Mouse (Mus musculus): Measurements from ENCODE around the gene Insyn1.

The Insyn1 gene

GRCm38 (mm10) chr9:58487851-58488801 lies at the start of gene Insyn1:
Insyn1 (plus strand) TSS chr9:58488603.
- peak; percentile 37 for DNase-seq

- no peak for DNase-seq
Measured at GRCm38 (mm10) chr9:58438921-58439396, 49.4 kb upstream of the Insyn1 start.

- peak; percentile 23 for DNase-seq
Measured at GRCm38 (mm10) chr9:58440100-58440499, 48.3 kb upstream of the Insyn1 start.

- no peak for DNase-seq
Measured at GRCm38 (mm10) chr9:58440614-58441013, 47.8 kb upstream of the Insyn1 start.

- no peak for DNase-seq
Measured at GRCm38 (mm10) chr9:58441351-58442104, 46.9 kb upstream of the Insyn1 start.

- no peak for DNase-seq
Measured at GRCm38 (mm10) chr9:58442105-58443010, 46.0 kb upstream of the Insyn1 start.

GRCm38 (mm10) chr9:58443061-58443460 lies 45.3 kb upstream of the Insyn1 start:
- no peak for DNase-seq

GRCm38 (mm10) chr9:58446829-58447228 lies 41.6 kb upstream of the Insyn1 start:
- no peak for DNase-seq

GRCm38 (mm10) chr9:58447997-58448595 lies 40.3 kb upstream of the Insyn1 start:
- no peak for DNase-seq

- no peak for DNase-seq
Measured at GRCm38 (mm10) chr9:58449526-58449925, 38.9 kb upstream of the Insyn1 start.

GRCm38 (mm10) chr9:58453791-58454378 lies 34.5 kb upstream of the Insyn1 start:
- DNase-seq, result no peak

GRCm38 (mm10) chr9:58454886-58455285 lies 33.5 kb upstream of the Insyn1 start:
- DNase-seq, result no peak

- no peak for DNase-seq
Measured at GRCm38 (mm10) chr9:58455798-58456197, 32.6 kb upstream of the Insyn1 start.

GRCm38 (mm10) chr9:58457481-58457955 lies 30.9 kb upstream of the Insyn1 start:
- DNase-seq, result no peak

- DNase-seq, result peak; percentile 24
Measured at GRCm38 (mm10) chr9:58458341-58458740, 30.1 kb upstream of the Insyn1 start.

GRCm38 (mm10) chr9:58458856-58459553 lies 29.4 kb upstream of the Insyn1 start:
- peak; percentile 35 for DNase-seq

GRCm38 (mm10) chr9:58467345-58468025 lies 20.9 kb upstream of the Insyn1 start:
- no peak for DNase-seq

- DNase-seq, result no peak
Measured at GRCm38 (mm10) chr9:58470466-58470865, 17.9 kb upstream of the Insyn1 start.

GRCm38 (mm10) chr9:58473211-58473815 lies 15.1 kb upstream of the Insyn1 start:
- DNase-seq, result peak; percentile 25

- no peak for DNase-seq
Measured at GRCm38 (mm10) chr9:58487076-58487475, 1.3 kb upstream of the Insyn1 start.

All from lung, postnatal 36 days (tissue).